Mouse (Mus musculus) liver, embryonic 14.5 days (tissue): ENCODE measurements around the gene Tspo.

Source experiments
- CTCF ChIP-seq: IDR thresholded peaks from 2 replicates; pipeline ENCODE4 v1.5.1; 2016; ENCODE audit warnings: antibody characterized with exemption, low read depth, control low read depth
- EP300 ChIP-seq: IDR thresholded peaks from 2 replicates; pipeline ENCODE4 v1.6.1; 2016; ENCODE audit warnings: antibody characterized with exemption, low read depth

- no peak for TF ChIP-seq CTCF
- no peak for TF ChIP-seq EP300
Observed at GRCm38 (mm10) chr15:83606216-83606615, 42.8 kb downstream of the Tspo start.
